Mouse (Mus musculus): ENCODE measurements at regions not wholly inside any gene's neighbourhood (a gene's known extent, or its start where the extent isn't known, plus 50 kb on each side); places are given as distances from the start of the nearest gene placed in this dataset.
"Not testable (repeated sequence)": the region's sequence is repeated elsewhere in the genome, so short reads cannot be mapped to it uniquely, and the experiment has no call there.

- no peak for DNase-seq
Measured at GRCm38 (mm10) chr1:168675741-168676140, 243.7 kb upstream of the Pbx1 start.

- DNase-seq: no peak
Measured at GRCm38 (mm10) chr1:168662755-168663284, 230.8 kb upstream of the Pbx1 start.

- DNase-seq: no peak
Measured at GRCm38 (mm10) chr1:168660956-168661355, 228.9 kb upstream of the Pbx1 start.

GRCm38 (mm10) chr1:168659578-168659977 is 227.5 kb upstream of the Pbx1 start:
- DNase-seq: no peak

- DNase-seq: no peak
Measured at GRCm38 (mm10) chr1:168632837-168633236, 200.8 kb upstream of the Pbx1 start.

- DNase-seq: no peak
Measured at GRCm38 (mm10) chr1:168631979-168632378, 199.9 kb upstream of the Pbx1 start.

- not testable (repeated sequence) for DNase-seq
Measured at GRCm38 (mm10) chr1:168601967-168602366, 169.9 kb upstream of the Pbx1 start.

GRCm38 (mm10) chr1:168600461-168601160 is 168.5 kb upstream of the Pbx1 start:
- DNase-seq: no peak

GRCm38 (mm10) chr1:168598191-168598667 is 166.2 kb upstream of the Pbx1 start:
- no peak for DNase-seq

GRCm38 (mm10) chr1:168597495-168597894 is 165.4 kb upstream of the Pbx1 start:
- no peak for DNase-seq

- DNase-seq: no peak
Measured at GRCm38 (mm10) chr1:168584137-168584536, 152.1 kb upstream of the Pbx1 start.

- no peak for DNase-seq
Measured at GRCm38 (mm10) chr1:168582434-168582833, 150.4 kb upstream of the Pbx1 start.

- DNase-seq: no peak
Measured at GRCm38 (mm10) chr1:168569930-168570515, 138.0 kb upstream of the Pbx1 start.

- DNase-seq: no peak
Measured at GRCm38 (mm10) chr1:168552394-168552793, 120.3 kb upstream of the Pbx1 start.

GRCm38 (mm10) chr1:168549807-168550435 is 117.9 kb upstream of the Pbx1 start:
- no peak for DNase-seq

- no peak for DNase-seq
Measured at GRCm38 (mm10) chr1:168546156-168546555, 114.1 kb upstream of the Pbx1 start.

GRCm38 (mm10) chr1:168545072-168545780 is 113.2 kb upstream of the Pbx1 start:
- no peak for DNase-seq

- no peak for DNase-seq
Measured at GRCm38 (mm10) chr1:168541231-168541630, 109.2 kb upstream of the Pbx1 start.

- DNase-seq: no peak
Measured at GRCm38 (mm10) chr1:168518087-168518486, 86.0 kb upstream of the Pbx1 start.

GRCm38 (mm10) chr1:168506326-168506725 is 74.3 kb upstream of the Pbx1 start:
- no peak for DNase-seq

- DNase-seq: no peak
Measured at GRCm38 (mm10) chr1:168504773-168505172, 72.7 kb upstream of the Pbx1 start.

GRCm38 (mm10) chr1:168502266-168502665 is 70.2 kb upstream of the Pbx1 start:
- DNase-seq: peak; percentile 6

Measured in kidney, adult 11 months (tissue).